Mouse (Mus musculus): Measurements from ENCODE around the gene Rab3gap2. TPM values are rescaled to one million over a fixed set of nuclear protein-coding genes. Genes with fewer than 3 reads are reported as not detected.

Gene Rab3gap2
- total RNA-seq, 1 experiment, result 38.8 TPM

DNA sequence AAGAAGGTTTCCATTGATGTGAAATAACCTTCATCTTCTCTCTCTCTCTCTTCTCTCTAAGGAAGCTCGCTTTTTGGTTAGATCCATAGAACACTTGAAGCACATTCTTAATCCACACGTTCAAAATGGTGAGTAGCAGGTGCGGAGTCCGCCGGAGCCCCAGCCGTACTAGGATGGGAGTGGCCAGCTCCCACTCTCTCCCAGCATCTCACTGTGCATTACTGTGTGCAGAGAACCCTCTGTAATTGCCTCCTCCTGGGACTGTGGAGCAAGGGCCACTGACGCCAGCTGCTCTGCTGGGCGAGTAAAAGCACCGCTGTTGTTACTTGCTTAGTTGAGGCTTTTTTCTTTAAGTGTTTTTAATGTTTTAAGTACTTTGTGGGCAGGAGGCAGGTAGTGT lies 67.5 kb downstream of the Rab3gap2 start:
- in situ Hi-C loops (cut with MboI; ENCODE audit: low sequenced_read_pairs in 2 of 2, unreplicated experiment in 2 of 2), result no loop called here
- TF ChIP-seq ZC3H11A (IDR thresholded peaks at IDR 0.05; ENCODE audit: borderline replicate concordance, low read depth, low read length) (no peak), HCFC1 (IDR thresholded peaks at IDR 0.05; ENCODE audit: borderline replicate concordance, insufficient read depth, low read length) (no peak), ZNF384 (IDR thresholded peaks at IDR 0.05; ENCODE audit: low read depth, low read length) (no peak), CHD2 (IDR thresholded peaks at IDR 0.05; ENCODE audit: low read depth, low read length) (no peak), MAFK (IDR thresholded peaks at IDR 0.05; ENCODE audit: insufficient read depth, low read depth, low read length) (no peak)
- peaks cover 16% of the 10 kb centered on the region for H3K36me3 ChIP-seq (ENCODE audit: control insufficient read depth, insufficient read depth, low read length, poor library complexity, severe bottlenecking)

GRCm38 (mm10) chr1:185274819-185275545 lies 71.1 kb downstream of the Rab3gap2 start:
- no peak overlapping the region for H3K4me3 ChIP-seq (ENCODE audit: insufficient read depth in 1 of 2, low read depth in 1 of 2, low read length in 2 of 2, poor library complexity in 1 of 2, severe bottlenecking in 1 of 2)
- TF ChIP-seq CHD2 (IDR thresholded peaks at IDR 0.05; ENCODE audit: low read depth, low read length) (no peak), ZNF384 (IDR thresholded peaks at IDR 0.05; ENCODE audit: low read depth, low read length) (no peak), MAFK (IDR thresholded peaks at IDR 0.05; ENCODE audit: insufficient read depth, low read depth, low read length) (no peak), HCFC1 (IDR thresholded peaks at IDR 0.05; ENCODE audit: borderline replicate concordance, insufficient read depth, low read length) (no peak), ZC3H11A (IDR thresholded peaks at IDR 0.05; ENCODE audit: borderline replicate concordance, low read depth, low read length) (no peak)
- H3K9ac ChIP-seq (ENCODE audit: insufficient read depth, low read depth, low read length, poor library complexity, severe bottlenecking), result no peak overlapping the region
- H3K4me1 ChIP-seq (ENCODE audit: control insufficient read depth in 2 of 2, insufficient read depth in 2 of 2, low read length in 2 of 2, poor library complexity in 1 of 2), result no peaks in the 10 kb centered on the region
- H3K36me3 ChIP-seq (ENCODE audit: control insufficient read depth, insufficient read depth, low read length, poor library complexity, severe bottlenecking), result peaks cover 23% of the 10 kb centered on the region
- H3K27ac ChIP-seq (ENCODE audit: insufficient read depth, low read depth, low read length, poor library complexity, severe bottlenecking), result no peak overlapping the region
- in situ Hi-C loops (cut with MboI; ENCODE audit: low sequenced_read_pairs in 2 of 2, unreplicated experiment in 2 of 2), result no loop called here
- H3K9me3 ChIP-seq (ENCODE audit: control insufficient read depth, insufficient read depth, low read depth, low read length), result no peaks in the 10 kb centered on the region
- DNase-seq (ENCODE audit: low read depth, low spot score), result no peak

More for the DNA sequence above, 67.5 kb downstream of the Rab3gap2 start:
- Histone ChIP-seq H3K27ac (ENCODE audit: insufficient read depth, low read depth, low read length, poor library complexity, severe bottlenecking) (no peak overlapping the region), H3K4me1 (ENCODE audit: control insufficient read depth in 2 of 2, insufficient read depth in 2 of 2, low read length in 2 of 2, poor library complexity in 1 of 2) (no peaks in the 10 kb centered on the region), H3K4me3 (ENCODE audit: insufficient read depth in 1 of 2, low read depth in 1 of 2, low read length in 2 of 2, poor library complexity in 1 of 2, severe bottlenecking in 1 of 2) (no peak overlapping the region), H3K9me3 (ENCODE audit: control insufficient read depth, insufficient read depth, low read depth, low read length) (no peaks in the 10 kb centered on the region), H3K9ac (ENCODE audit: insufficient read depth, low read depth, low read length, poor library complexity, severe bottlenecking) (no peak overlapping the region)
- no peak for DNase-seq (ENCODE audit: low read depth, low spot score)

GRCm38 (mm10) chr1:185275976-185276375 lies 72.1 kb downstream of the Rab3gap2 start:
- TF ChIP-seq ZNF384 (IDR thresholded peaks at IDR 0.05; ENCODE audit: low read depth, low read length) (no peak), ZC3H11A (IDR thresholded peaks at IDR 0.05; ENCODE audit: borderline replicate concordance, low read depth, low read length) (no peak), MAFK (IDR thresholded peaks at IDR 0.05; ENCODE audit: insufficient read depth, low read depth, low read length) (no peak), CHD2 (IDR thresholded peaks at IDR 0.05; ENCODE audit: low read depth, low read length) (no peak), HCFC1 (IDR thresholded peaks at IDR 0.05; ENCODE audit: borderline replicate concordance, insufficient read depth, low read length) (no peak)
- H3K36me3 ChIP-seq (ENCODE audit: control insufficient read depth, insufficient read depth, low read length, poor library complexity, severe bottlenecking), result peaks cover 27% of the 10 kb centered on the region
- DNase-seq (ENCODE audit: low read depth, low spot score), result no peak

DNA sequence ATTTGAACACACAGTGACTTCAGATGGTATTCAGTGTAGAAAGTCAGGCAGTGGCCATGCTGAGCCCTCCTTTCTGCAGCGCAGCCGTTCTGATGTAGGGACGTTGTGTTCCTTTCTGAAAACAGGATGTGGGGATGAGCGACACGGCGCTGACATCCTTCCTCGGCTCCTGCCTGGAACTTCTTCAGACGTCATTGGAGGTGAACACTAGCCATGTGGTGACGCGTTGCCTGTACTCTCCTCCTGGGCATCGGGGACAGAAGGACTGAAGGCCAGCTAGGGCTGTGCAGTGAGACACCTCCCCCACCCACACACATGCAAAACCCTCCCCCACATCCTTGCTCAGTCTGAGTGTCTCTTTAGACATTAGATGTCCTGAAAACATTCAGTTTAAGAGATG lies 73.1 kb downstream of the Rab3gap2 start:
- Histone ChIP-seq H3K36me3 (ENCODE audit: control insufficient read depth, insufficient read depth, low read length, poor library complexity, severe bottlenecking) (peaks cover 27% of the 10 kb centered on the region), H3K9me3 (ENCODE audit: control insufficient read depth, insufficient read depth, low read depth, low read length) (no peaks in the 10 kb centered on the region), H3K4me1 (ENCODE audit: control insufficient read depth in 2 of 2, insufficient read depth in 2 of 2, low read length in 2 of 2, poor library complexity in 1 of 2) (no peaks in the 10 kb centered on the region), H3K9ac (ENCODE audit: insufficient read depth, low read depth, low read length, poor library complexity, severe bottlenecking) (no peak overlapping the region), H3K27ac (ENCODE audit: insufficient read depth, low read depth, low read length, poor library complexity, severe bottlenecking) (no peak overlapping the region), H3K4me3 (ENCODE audit: insufficient read depth in 1 of 2, low read depth in 1 of 2, low read length in 2 of 2, poor library complexity in 1 of 2, severe bottlenecking in 1 of 2) (no peak overlapping the region)
- DNase-seq (ENCODE audit: low read depth, low spot score), result no peak
- in situ Hi-C loops (cut with MboI; ENCODE audit: low sequenced_read_pairs in 2 of 2, unreplicated experiment in 2 of 2), result no loop called here
- TF ChIP-seq CHD2 (IDR thresholded peaks at IDR 0.05; ENCODE audit: low read depth, low read length), result no peak
- TF ChIP-seq ZC3H11A (IDR thresholded peaks at IDR 0.05; ENCODE audit: borderline replicate concordance, low read depth, low read length), result no peak
- no peak for TF ChIP-seq MAFK (IDR thresholded peaks at IDR 0.05; ENCODE audit: insufficient read depth, low read depth, low read length)
- TF ChIP-seq HCFC1 (IDR thresholded peaks at IDR 0.05; ENCODE audit: borderline replicate concordance, insufficient read depth, low read length), result no peak
- TF ChIP-seq ZNF384 (IDR thresholded peaks at IDR 0.05; ENCODE audit: low read depth, low read length), result no peak

More at GRCm38 (mm10) chr1:185275976-185276375, 72.1 kb downstream of the Rab3gap2 start:
- H3K27ac ChIP-seq (ENCODE audit: insufficient read depth, low read depth, low read length, poor library complexity, severe bottlenecking), result no peak overlapping the region
- no peak overlapping the region for H3K4me3 ChIP-seq (ENCODE audit: insufficient read depth in 1 of 2, low read depth in 1 of 2, low read length in 2 of 2, poor library complexity in 1 of 2, severe bottlenecking in 1 of 2)
- H3K9ac ChIP-seq (ENCODE audit: insufficient read depth, low read depth, low read length, poor library complexity, severe bottlenecking), result no peak overlapping the region
- H3K9me3 ChIP-seq (ENCODE audit: control insufficient read depth, insufficient read depth, low read depth, low read length), result no peaks in the 10 kb centered on the region
- H3K4me1 ChIP-seq (ENCODE audit: control insufficient read depth in 2 of 2, insufficient read depth in 2 of 2, low read length in 2 of 2, poor library complexity in 1 of 2), result no peaks in the 10 kb centered on the region
- in situ Hi-C loops (cut with MboI; ENCODE audit: low sequenced_read_pairs in 2 of 2, unreplicated experiment in 2 of 2), result no loop called here

All from ES-E14 (cell line).